Mouse (Mus musculus) CH12.LX (cell line): Measurements from ENCODE around the gene Pnma3.

Experiments used
- CHD2 ChIP-seq: IDR thresholded peaks from 2 replicates; pipeline ENCODE4 v1.6.1; 2011; ENCODE audit warnings: low read length, improper control_type of control experiment
- CTCF ChIP-seq, 2 experiments: IDR thresholded peaks in 1 of 2; conservative IDR thresholded peaks in 1 of 2; 2 replicates each; pipeline ENCODE4 v1.5.1; 2011 to 2012; ENCODE audit warnings: low read depth in 2 of 2, low read length in 2 of 2, improper control_type of control experiment in 1 of 2, inconsistent platforms in 1 of 2, mild to moderate bottlenecking in 1 of 2, moderate library complexity in 1 of 2
- EP300 ChIP-seq: IDR thresholded peaks from 2 replicates; pipeline ENCODE4 v1.6.1; 2011; ENCODE audit warnings: low read length, improper control_type of control experiment
- GABPA ChIP-seq: IDR thresholded peaks from 2 replicates; pipeline ENCODE4 v1.6.1; 2012; ENCODE audit warnings: low read depth, low read length, improper control_type of control experiment, inconsistent platforms; ENCODE audit not compliant: insufficient replicate concordance
- MAFK ChIP-seq: IDR thresholded peaks from 2 replicates; pipeline ENCODE4 v1.6.1; 2011; ENCODE audit warnings: low read length, improper control_type of control experiment; ENCODE audit not compliant: insufficient replicate concordance
- MAX ChIP-seq: IDR thresholded peaks from 2 replicates; pipeline ENCODE4 v1.6.1; 2011; ENCODE audit warnings: low read length, improper control_type of control experiment
- MEF2A ChIP-seq: IDR thresholded peaks from 2 replicates; pipeline ENCODE4 v1.6.1; 2014; ENCODE audit warnings: low read depth, mild to moderate bottlenecking, inconsistent platforms, low read length, improper control_type of control experiment, borderline replicate concordance
- PAX5 ChIP-seq: IDR thresholded peaks from 2 replicates; pipeline ENCODE4 v1.6.1; 2012; ENCODE audit warnings: low read length, inconsistent platforms, mixed read lengths
- UBTF ChIP-seq: IDR thresholded peaks from 2 replicates; pipeline ENCODE4 v1.6.1; 2012; ENCODE audit warnings: low read depth, mild to moderate bottlenecking, inconsistent platforms, low read length, improper control_type of control experiment, moderate library complexity

GRCm38 (mm10) chrX:73062323-73062722, 2.3 kb upstream of the Pnma3 start:
- TF ChIP-seq MAX (no peak), CTCF (conservative IDR thresholded peaks at IDR 0.05 in 1 of 2, IDR thresholded peaks at IDR 0.05 in 1 of 2; ENCODE audit: low read depth in 2 of 2, low read length in 2 of 2) (no peak), MAFK (no peak), UBTF (no peak), GABPA (no peak), MEF2A (no peak), PAX5 (no peak), CHD2 (no peak), EP300 (no peak)
